Mouse (Mus musculus): ENCODE measurements at regions not wholly inside any gene's neighbourhood (a gene's known extent, or its start where the extent isn't known, plus 50 kb on each side); places are given as distances from the start of the nearest gene placed in this dataset.
"Not testable (repeated sequence)": the region's sequence is repeated elsewhere in the genome, so short reads cannot be mapped to it uniquely, and the experiment has no call there.

DNA sequence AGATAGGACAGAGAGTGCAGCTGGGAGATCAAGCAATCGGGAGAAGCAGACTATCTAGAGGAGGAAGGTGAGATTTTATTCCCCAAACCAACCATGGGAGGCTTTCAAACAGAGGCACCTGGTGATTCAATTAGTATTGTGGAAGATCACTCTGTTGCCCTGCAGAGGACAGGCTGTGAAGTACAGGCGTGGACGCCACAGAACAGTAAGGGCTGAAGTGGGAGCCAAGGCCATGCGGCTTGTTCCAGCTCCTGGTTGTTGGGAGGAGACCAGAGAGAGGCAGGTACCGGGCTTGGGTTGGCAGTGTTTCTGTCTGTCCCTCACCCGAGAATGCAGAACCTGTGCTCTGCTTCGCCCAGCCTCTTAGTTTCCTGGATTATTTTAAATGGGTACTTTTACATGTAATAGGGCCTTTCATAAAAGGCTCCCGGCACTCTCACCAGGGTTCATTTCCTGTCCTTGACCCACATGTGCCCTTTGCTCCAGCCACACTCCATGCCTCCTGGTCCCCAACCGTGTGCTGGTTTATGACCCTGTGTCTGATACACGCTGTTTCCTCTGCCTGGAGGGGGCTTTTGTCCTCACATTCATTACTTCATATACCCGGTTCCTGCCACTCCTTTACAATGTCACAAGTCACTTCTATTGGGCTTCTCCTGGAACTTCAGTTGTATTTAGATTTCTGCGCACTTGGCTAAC is 58.3 kb downstream of the Vcpkmt start:
- TF ChIP-seq CTCF (IDR thresholded peaks at IDR 0.05; ENCODE audit: low read depth, low read length): no peak
- TF ChIP-seq POLR2A (IDR thresholded peaks at IDR 0.05; ENCODE audit: borderline replicate concordance, low read depth, low read length): no peak
- H3K27ac ChIP-seq (ENCODE audit: insufficient read depth, low read depth, low read length): no peak overlapping the region
- H3K4me3 ChIP-seq (ENCODE audit: insufficient read depth, low read length): no peak overlapping the region
- H3K4me1 ChIP-seq (ENCODE audit: control insufficient read depth, insufficient read depth, low read length): peaks cover 9% of the 10 kb centered on the region

DNA sequence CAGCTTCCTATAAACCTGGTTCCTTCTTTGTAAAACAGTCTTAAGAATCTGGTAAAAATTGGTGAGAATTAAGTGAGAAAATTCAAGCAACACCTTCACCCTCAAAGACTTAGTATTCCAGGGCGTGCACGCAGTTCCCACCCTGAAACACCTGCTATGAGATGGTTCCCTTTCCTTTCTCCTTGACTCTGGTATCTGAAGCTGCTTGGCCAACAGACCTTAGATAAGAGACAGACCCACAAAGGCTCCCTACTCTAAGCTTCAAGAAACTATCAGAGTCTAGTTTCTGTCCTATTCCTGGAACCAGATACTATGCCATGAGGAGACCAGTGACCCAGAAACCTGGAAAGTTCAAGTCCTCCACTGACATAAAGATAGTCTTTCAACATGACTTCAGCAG is 63.0 kb downstream of the Vcpkmt start:
- peaks cover 47% of the 10 kb centered on the region for H3K4me1 ChIP-seq (ENCODE audit: control insufficient read depth, insufficient read depth, low read length)
- no peak overlapping the region for H3K4me3 ChIP-seq (ENCODE audit: insufficient read depth, low read length)
- TF ChIP-seq CTCF (IDR thresholded peaks at IDR 0.05; ENCODE audit: low read depth, low read length): no peak
- no peak for TF ChIP-seq POLR2A (IDR thresholded peaks at IDR 0.05; ENCODE audit: borderline replicate concordance, low read depth, low read length)
- no peak overlapping the region for H3K27ac ChIP-seq (ENCODE audit: insufficient read depth, low read depth, low read length)

DNA sequence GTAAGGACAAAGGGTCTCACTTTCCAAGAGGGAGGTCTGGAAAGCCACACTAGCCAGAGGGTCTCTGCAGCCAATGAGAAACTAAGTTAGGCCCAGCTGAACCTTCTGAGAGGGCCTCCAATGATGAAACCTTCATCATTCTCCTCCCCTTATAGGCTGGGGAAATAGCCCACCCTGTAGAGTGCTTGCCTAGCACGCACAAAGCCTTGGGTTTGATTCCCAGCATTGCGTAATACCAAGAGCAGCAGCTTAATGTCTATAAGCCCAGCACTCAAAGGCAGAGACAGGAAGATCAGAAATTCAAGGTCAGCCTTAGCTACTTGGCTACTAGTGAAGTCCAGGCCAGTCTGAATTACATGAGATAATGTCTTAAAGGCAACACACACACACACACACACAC is 63.8 kb downstream of the Vcpkmt start:
- Histone ChIP-seq H3K27ac (ENCODE audit: insufficient read depth, low read depth, low read length) (no peak overlapping the region), H3K4me3 (ENCODE audit: insufficient read depth, low read length) (no peak overlapping the region), H3K4me1 (ENCODE audit: control insufficient read depth, insufficient read depth, low read length) (peaks cover 46% of the 10 kb centered on the region)
- TF ChIP-seq POLR2A (IDR thresholded peaks at IDR 0.05; ENCODE audit: borderline replicate concordance, low read depth, low read length) (no peak), CTCF (IDR thresholded peaks at IDR 0.05; ENCODE audit: low read depth, low read length) (no peak)

DNA sequence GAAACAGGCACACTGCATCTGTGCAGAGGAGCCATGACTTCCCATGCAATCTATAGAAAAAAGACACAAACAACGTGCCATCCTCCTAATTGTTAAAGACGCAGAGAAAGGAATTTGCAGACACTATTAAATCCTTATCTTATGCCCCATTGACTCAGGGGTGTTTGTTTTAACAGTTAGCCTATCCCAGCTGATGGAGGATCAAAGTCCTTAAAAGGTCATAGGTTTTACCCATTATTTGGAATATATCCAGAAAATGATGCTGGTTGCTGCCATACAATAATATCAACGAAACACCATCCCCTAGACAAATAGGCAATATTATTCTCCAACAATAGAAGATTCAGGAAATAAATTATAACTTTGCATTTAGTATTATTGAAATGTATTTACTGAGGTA is 65.2 kb downstream of the Vcpkmt start:
- Histone ChIP-seq H3K27ac (ENCODE audit: insufficient read depth, low read depth, low read length) (no peak overlapping the region), H3K4me1 (ENCODE audit: control insufficient read depth, insufficient read depth, low read length) (peaks cover 57% of the 10 kb centered on the region), H3K4me3 (ENCODE audit: insufficient read depth, low read length) (no peak overlapping the region)
- TF ChIP-seq CTCF (IDR thresholded peaks at IDR 0.05; ENCODE audit: low read depth, low read length) (no peak), POLR2A (IDR thresholded peaks at IDR 0.05; ENCODE audit: borderline replicate concordance, low read depth, low read length) (no peak)

DNA sequence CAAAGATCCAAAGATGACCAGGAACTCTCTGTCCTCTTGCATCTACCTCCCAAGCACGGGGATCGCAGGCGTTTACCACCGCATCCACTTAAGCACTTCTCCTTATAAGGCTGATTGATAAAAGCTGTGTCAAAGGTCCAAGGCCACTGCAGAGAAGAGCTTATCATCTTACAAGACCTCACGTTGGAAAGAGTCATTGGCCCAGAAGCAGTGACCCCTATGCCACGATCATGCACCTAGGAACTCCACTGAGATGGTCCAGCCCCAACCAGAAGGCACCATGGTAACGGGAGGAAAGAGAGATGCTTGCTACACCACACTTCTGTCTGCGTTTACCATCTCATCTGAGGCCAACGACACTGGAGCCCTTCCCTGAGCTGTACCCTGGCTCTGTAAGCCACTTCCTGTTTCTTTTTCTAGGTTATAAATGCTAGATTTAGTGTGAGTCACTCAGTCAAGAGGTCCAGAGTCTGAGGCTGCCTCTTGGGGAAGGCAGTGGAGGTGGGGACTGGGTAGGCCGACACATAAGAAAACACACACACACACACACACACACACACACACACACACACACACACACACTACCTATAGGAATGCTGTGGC is 66.4 kb downstream of the Vcpkmt start:
- Histone ChIP-seq H3K27ac (ENCODE audit: insufficient read depth, low read depth, low read length) (peak overlapping the region; percentile 77), H3K4me1 (ENCODE audit: control insufficient read depth, insufficient read depth, low read length) (peaks cover 57% of the 10 kb centered on the region), H3K4me3 (ENCODE audit: insufficient read depth, low read length) (no peak overlapping the region)
- TF ChIP-seq POLR2A (IDR thresholded peaks at IDR 0.05; ENCODE audit: borderline replicate concordance, low read depth, low read length): no peak
- TF ChIP-seq CTCF (IDR thresholded peaks at IDR 0.05; ENCODE audit: low read depth, low read length): no peak

DNA sequence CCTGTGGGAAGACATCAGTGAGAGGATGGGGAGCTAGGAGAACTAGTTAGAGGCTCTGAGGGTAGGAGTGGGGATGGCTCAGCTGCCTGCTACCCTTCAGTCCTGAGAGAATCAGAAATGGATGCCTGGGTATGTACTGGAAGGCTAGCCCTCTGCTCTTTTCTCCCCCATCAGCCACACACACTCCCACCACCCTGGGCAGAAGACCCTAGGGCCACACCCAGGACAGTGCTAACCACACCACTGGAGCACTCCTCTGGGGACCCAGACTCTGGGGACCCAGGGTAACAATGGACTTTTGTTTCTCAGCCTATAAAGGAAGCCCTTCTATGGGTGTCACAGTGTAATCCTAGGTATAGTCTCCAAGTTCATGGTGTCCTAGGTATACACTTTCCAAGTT is 67.0 kb downstream of the Vcpkmt start:
- H3K27ac ChIP-seq (ENCODE audit: insufficient read depth, low read depth, low read length): peak overlapping the region; percentile 77
- TF ChIP-seq CTCF (IDR thresholded peaks at IDR 0.05; ENCODE audit: low read depth, low read length) (no peak), POLR2A (IDR thresholded peaks at IDR 0.05; ENCODE audit: borderline replicate concordance, low read depth, low read length) (no peak)
- peaks cover 58% of the 10 kb centered on the region for H3K4me1 ChIP-seq (ENCODE audit: control insufficient read depth, insufficient read depth, low read length)

DNA sequence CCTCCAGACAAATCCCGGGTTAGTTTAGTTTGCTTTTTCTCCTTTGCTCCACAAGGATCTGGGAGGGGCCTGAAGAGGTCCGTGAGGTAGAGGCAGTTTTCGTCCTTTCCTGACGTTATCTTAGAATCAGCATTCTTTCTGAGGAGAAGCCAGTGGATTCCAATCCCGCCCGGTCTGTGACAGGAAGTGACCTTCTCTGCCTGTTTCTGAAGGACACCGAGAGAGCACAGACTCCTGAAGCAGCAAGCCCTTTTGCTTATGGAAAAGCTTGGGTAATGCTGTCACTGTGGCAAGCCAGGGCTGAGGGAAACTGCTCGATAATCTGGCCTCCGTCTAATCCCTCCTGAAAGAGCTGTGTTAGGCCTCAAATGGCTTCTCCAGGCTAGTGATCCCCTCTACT is 67.7 kb downstream of the Vcpkmt start:
- H3K4me3 ChIP-seq (ENCODE audit: insufficient read depth, low read length): no peak overlapping the region
- no peak overlapping the region for H3K27ac ChIP-seq (ENCODE audit: insufficient read depth, low read depth, low read length)
- H3K4me1 ChIP-seq (ENCODE audit: control insufficient read depth, insufficient read depth, low read length): peaks cover 61% of the 10 kb centered on the region
- TF ChIP-seq POLR2A (IDR thresholded peaks at IDR 0.05; ENCODE audit: borderline replicate concordance, low read depth, low read length) (no peak), CTCF (IDR thresholded peaks at IDR 0.05; ENCODE audit: low read depth, low read length) (no peak)

More for the DNA sequence above, 67.0 kb downstream of the Vcpkmt start:
- H3K4me3 ChIP-seq (ENCODE audit: insufficient read depth, low read length): no peak overlapping the region

DNA sequence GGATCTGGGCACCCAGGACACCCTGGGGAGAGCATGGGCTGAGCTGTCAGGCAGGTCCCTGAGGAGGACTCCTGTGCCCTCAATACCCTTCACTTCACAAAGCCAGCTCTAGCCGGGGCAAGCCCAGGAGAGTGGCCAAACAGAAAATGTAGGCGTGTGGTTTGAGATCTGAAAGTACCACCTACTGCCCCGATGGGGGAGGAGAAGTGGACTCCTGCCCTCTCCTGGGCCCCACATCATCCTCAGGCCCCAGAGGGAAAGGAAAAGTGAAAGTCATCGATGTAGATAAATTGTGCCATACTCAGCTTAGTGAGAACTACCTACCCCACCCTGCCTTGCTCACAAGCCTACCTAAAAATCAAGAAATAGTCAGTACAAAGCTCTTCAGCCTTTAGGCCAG is 69.7 kb downstream of the Vcpkmt start:
- Histone ChIP-seq H3K4me3 (ENCODE audit: insufficient read depth, low read length) (no peak overlapping the region), H3K4me1 (ENCODE audit: control insufficient read depth, insufficient read depth, low read length) (peaks cover 47% of the 10 kb centered on the region), H3K27ac (ENCODE audit: insufficient read depth, low read depth, low read length) (peak overlapping the region; percentile 3; the same call in 1 of the 2 replicates)
- TF ChIP-seq POLR2A (IDR thresholded peaks at IDR 0.05; ENCODE audit: borderline replicate concordance, low read depth, low read length) (no peak), CTCF (IDR thresholded peaks at IDR 0.05; ENCODE audit: low read depth, low read length) (no peak)

DNA sequence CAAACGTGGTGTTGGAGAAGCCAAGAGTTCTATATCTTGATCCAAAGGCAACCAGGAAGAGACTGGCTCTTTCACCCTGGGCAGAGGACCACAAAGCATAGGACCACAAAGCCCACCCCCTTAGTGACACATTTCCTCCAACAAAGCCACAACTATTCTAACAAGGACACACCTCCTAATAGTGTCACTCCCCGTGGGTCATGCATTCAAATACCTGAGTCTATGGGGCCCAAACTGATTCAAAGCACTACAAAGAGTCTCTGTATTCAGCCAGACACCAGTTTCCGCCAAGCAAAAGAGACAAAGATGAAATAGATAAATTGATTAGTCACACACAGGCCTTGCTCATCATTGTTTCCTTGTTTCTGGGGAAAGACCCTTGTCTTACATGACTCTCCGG is 72.1 kb downstream of the Vcpkmt start:
- H3K4me1 ChIP-seq (ENCODE audit: control insufficient read depth, insufficient read depth, low read length): peaks cover 29% of the 10 kb centered on the region
- H3K4me3 ChIP-seq (ENCODE audit: insufficient read depth, low read length): no peak overlapping the region
- H3K27ac ChIP-seq (ENCODE audit: insufficient read depth, low read depth, low read length): no peak overlapping the region
- TF ChIP-seq CTCF (IDR thresholded peaks at IDR 0.05; ENCODE audit: low read depth, low read length) (no peak), POLR2A (IDR thresholded peaks at IDR 0.05; ENCODE audit: borderline replicate concordance, low read depth, low read length) (no peak)

DNA sequence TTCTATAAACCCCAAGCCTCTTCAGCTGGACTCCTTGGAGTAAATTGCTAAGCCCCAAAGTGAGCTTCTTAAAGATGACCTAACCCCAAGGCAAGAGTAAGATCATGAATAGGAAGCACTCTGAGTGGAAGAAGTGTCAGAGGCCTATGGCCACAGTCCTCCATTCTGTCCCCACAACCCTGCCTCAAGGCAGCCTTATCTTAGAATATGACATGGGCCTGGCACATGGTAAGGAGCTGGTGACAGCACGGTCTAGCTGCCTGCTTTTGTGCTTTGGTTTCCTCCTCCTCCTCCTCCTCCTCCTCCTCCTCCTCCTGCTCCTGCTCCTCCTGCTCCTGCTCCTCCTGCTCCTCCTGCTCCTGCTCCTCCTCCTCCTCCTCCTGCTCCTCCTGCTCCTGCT is 73.6 kb downstream of the Vcpkmt start:
- H3K27ac ChIP-seq (ENCODE audit: insufficient read depth, low read depth, low read length); H3K4me3 ChIP-seq (ENCODE audit: insufficient read depth, low read length): not testable (repeated sequence)
- H3K4me1 ChIP-seq (ENCODE audit: control insufficient read depth, insufficient read depth, low read length): peaks cover 22% of the 10 kb centered on the region

Data from bone marrow macrophage, adult 2 months (primary cell).